Mouse (Mus musculus) megakaryocyte-erythroid progenitor cell, adult 5-6 weeks (primary cell): ENCODE results near the gene Tcl1b2. TPM values are rescaled to one million over a fixed set of nuclear protein-coding genes. Genes with fewer than 3 reads are reported as not detected.
"Not testable (repeated sequence)": the region's sequence is repeated elsewhere in the genome, so short reads cannot be mapped to it uniquely, and the experiment has no call there.

Experiments used
- ATAC-seq: replicated peaks from 2 replicates; pipeline ENCODE4 v1.8.0; 2016; ENCODE audit warnings: mild to moderate bottlenecking, inconsistent platforms; ENCODE audit not compliant: severe bottlenecking, poor library complexity, low FRiP score, low TSS enrichment
- total RNA-seq, 2 experiments: library from RNA; stranded (forward) in 1 of 2; stranded (reverse) in 1 of 2; fragments of 200-1000, 215-1000 nt in 1 of 2; fragments of >200 nt in 1 of 2; fragmentation: Nextera tagmentation in 1 of 2; gene quantifications; 2 replicates each; pipeline ENCODE4 v1.2.3; 2014 to 2017

The Tcl1b2 gene
- total RNA-seq, 2 experiments from 2014 or later = not detected

DNA sequence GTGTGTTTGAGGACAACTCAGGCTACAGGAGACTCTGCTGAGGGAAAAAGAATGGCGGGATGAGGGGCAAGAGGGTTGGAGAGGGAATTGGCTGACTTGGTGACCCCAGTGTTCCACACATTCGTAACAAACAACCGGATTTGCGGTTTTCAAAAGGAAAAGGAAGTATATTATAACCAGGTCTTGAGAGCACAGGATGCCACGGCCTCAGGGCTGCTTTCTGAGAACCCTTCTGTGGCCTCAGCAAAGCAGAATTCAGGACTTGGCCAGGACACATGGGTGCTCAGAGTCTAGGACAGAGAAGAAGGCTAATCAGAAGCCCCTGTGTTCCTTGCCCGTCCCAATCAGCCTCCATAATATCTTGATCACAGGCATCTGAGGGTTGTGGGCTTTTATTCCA, 13.0 kb downstream of the Tcl1b2 start:
- ATAC-seq = no peak

DNA sequence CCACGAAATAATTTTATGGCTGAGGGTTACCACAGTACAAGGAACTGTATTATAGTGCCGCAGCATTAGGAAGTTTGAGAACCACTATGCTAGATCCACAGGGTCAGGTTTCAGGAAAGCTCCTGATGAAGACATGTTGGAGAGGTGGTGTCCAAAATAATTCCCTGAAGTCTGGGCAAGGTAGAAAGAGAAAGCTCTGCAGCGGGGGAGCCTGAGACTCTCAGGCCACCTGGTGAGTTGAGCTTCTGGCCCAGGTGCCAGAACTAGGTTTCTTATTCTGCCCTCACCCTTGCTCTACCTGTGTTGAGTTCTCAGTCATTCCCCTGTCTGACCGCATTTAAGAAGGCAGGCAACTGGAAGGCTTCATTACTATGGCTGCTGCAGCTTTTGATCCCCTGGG, 13.6 kb downstream of the Tcl1b2 start, which contains the start of gene Tcl1b1:
Gene Tcl1b1, plus strand, starts transcription at position 301 of the 400 bp plus-strand sequence.
- no peak for ATAC-seq

GRCm38 (mm10) chr12:105166734-105167133, 20.9 kb downstream of the Tcl1b2 start:
- ATAC-seq = no peak

DNA sequence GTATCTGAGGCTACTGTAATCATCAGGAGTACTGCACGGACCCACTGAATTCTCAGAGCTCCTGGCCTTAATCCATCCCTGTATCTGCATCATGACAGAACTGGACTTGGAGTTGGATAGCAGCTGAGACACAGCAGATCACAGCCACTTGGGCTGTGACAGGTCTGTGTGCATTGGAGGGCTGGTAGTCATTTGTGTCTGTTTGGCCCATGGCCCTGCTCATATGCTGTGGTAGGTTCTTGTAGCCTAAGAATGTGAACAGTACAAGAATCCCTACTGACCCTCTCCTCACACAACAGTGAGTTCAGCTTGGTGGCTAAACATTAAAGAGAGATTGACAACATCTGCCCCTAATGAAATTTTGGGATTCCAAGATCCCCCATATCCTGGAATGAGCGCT, 27.6 kb downstream of the Tcl1b2 start:
- no peak for ATAC-seq

- ATAC-seq = peak; percentile 94
Measured at GRCm38 (mm10) chr12:105174318-105174717, 28.5 kb downstream of the Tcl1b2 start.

- not testable (repeated sequence) for ATAC-seq
Measured at GRCm38 (mm10) chr12:105176044-105176443, 30.2 kb downstream of the Tcl1b2 start, which contains the start of gene Tcl1b5. Gene Tcl1b5, plus strand, starts transcription at chr12:105176344.

DNA sequence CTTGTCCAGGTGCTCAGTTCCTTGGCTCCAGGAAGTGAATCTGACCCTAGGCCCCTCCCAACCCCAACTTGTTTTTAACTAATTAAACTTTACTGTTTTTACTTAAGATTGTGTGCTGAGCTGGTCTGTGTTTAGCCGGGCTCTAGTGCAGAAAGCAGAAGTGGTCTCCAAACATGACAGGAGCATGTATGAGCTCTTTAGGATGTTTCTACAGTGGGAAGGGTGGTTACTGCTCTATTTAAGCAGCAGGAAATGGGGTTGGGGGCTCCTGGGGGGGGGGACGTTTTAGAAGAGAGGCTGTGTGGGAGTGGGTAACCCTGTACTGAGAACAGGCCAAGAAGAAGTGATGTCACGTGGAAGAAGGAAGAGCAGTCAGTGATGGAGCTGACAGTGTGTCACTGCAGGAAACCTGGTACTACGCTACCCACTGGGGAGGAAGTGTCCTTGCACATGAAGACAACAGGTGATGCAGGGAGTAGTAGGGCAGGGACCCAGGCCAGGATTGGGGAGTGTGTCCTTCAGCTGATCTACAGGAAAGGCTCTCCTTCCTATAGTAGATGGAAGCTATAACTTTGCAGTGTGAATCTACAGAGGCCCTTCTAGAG, 35.3 kb downstream of the Tcl1b2 start:
- ATAC-seq = not testable (repeated sequence)

DNA sequence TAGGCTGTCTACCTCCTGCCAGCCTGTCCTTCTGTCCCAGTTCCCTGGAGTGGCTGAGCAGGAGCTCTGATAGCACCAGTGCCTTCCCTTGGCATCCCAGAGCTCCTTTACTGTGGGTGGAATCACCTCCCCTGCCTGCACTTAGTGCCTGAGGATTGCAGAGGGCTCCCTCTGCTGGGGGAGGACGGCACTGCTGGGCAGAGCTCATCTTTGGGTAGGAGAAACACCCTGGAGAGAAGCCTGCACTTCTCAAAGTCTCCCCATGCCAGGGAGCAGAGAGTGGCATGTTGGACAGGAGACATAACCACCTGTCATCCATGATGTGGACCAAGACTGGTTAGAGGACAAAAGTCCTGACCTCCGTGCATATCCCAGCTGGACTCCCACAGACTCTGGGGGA, 43.2 kb downstream of the Tcl1b2 start:
- ATAC-seq = peak; percentile 95

GRCm38 (mm10) chr12:105190743-105191142, 44.9 kb downstream of the Tcl1b2 start, which contains the start of gene Tcl1b3:
Gene Tcl1b3, plus strand, starts transcription at chr12:105191043.
- not testable (repeated sequence) for ATAC-seq

DNA sequence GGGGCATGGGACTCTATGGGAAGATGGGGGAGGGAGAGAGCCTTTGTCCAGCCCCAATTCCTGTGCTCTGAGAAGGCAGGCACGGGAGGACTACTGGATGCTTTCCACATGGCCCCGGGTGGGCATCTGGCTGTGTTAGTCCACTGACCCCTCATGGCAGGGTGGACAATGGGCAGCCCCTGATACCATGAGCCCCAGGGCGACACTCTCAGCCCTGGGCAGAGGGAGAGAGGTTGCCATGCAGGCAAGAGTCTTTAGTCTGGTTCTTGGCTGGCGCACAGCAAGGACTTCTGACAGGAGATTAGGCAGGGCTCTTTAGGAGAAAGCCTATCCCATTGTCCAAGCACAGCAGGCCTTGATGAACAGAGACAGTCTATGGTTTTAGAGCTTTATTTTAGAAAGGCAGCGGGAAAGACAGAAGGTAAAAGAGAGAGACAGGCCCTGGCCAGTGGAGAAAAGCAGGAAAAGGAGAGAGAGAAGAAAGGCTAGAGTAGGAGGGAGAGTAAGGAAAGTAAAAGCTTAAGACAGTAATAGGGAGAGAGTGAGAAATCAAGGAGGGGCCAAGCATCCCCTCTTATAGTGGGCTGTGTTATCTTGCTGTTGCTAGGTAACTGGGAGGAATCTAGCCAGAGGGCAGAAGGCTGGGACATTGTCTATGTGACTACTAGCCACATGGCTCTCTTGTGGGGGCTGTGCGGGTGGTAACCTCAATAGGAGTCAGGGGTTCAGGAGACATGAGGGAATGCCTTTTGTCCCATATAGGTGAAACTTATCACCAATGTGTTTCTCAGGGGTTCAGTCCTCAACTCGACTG, 54.1 kb downstream of the Tcl1b2 start:
- not testable (repeated sequence) for ATAC-seq

- ATAC-seq = not testable (repeated sequence)
Measured at GRCm38 (mm10) chr12:105201657-105202056, 55.8 kb downstream of the Tcl1b2 start, which contains the start of gene Tcl1b4. Gene Tcl1b4, plus strand, starts transcription at chr12:105201957.

Other genes starting within 250 kb of the Tcl1b2 start
- 10.9 and 15.7 TPM in 2 replicates for gene Syne3, start 136.2 kb upstream of the Tcl1b2 start, total RNA-seq (2014; fragmentation: Nextera tagmentation)
- 9.1 and 9.7 TPM in 2 replicates for gene Syne3, start 136.2 kb upstream of the Tcl1b2 start, total RNA-seq (2017)
- 112 and 193 TPM in 2 replicates for gene Glrx5, start 113.3 kb upstream of the Tcl1b2 start, total RNA-seq (2014; fragmentation: Nextera tagmentation)
- gene Glrx5, start 113.3 kb upstream of the Tcl1b2 start, total RNA-seq (2017) = 59.2 and 86.9 TPM in 2 replicates
- not detected in 2 replicates for gene Tcl1b1, start 13.7 kb downstream of the Tcl1b2 start, total RNA-seq (2014; fragmentation: Nextera tagmentation)
- not detected in 2 replicates for gene Tcl1b1, start 13.7 kb downstream of the Tcl1b2 start, total RNA-seq (2017)
- not detected in 2 replicates for gene Tcl1b5, start 30.3 kb downstream of the Tcl1b2 start, total RNA-seq (2014; fragmentation: Nextera tagmentation)
- gene Tcl1b5, start 30.3 kb downstream of the Tcl1b2 start, total RNA-seq (2017) = not detected in 2 replicates
- not detected in 2 replicates for gene Tcl1b3, start 45.0 kb downstream of the Tcl1b2 start, total RNA-seq (2014; fragmentation: Nextera tagmentation)
- gene Tcl1b3, start 45.0 kb downstream of the Tcl1b2 start, total RNA-seq (2017) = not detected in 2 replicates
- gene Tcl1b4, start 55.9 kb downstream of the Tcl1b2 start, total RNA-seq (2014; fragmentation: Nextera tagmentation) = not detected in 2 replicates
- gene Tcl1b4, start 55.9 kb downstream of the Tcl1b2 start, total RNA-seq (2017) = not detected in 2 replicates
- not detected in 2 replicates for gene Tcl1, start 76.8 kb downstream of the Tcl1b2 start, total RNA-seq (2014; fragmentation: Nextera tagmentation)
- not detected in 2 replicates for gene Tcl1, start 76.8 kb downstream of the Tcl1b2 start, total RNA-seq (2017)
- not detected in 2 replicates for gene Tunar, start 187.9 kb downstream of the Tcl1b2 start, total RNA-seq (2014; fragmentation: Nextera tagmentation)
- gene Tunar, start 187.9 kb downstream of the Tcl1b2 start, total RNA-seq (2017) = not detected in 2 replicates